Mouse (Mus musculus): Measurements from ENCODE around the gene Eipr1.

- TF ChIP-seq FLI1 (IDR thresholded peaks at IDR 0.05; ENCODE audit: low read length) (no peak), GATA1 (IDR thresholded peaks at IDR 0.05; ENCODE audit: borderline replicate concordance, low read length) (no peak)
These were observed 31.0 kb downstream of the Eipr1 start for GRCm38 (mm10) chr12:28782637-28783036.

All from megakaryocyte, embryonic 14.5 days (primary cell).